Mouse (Mus musculus): ENCODE data around the gene Herpud2.
"Not testable (repeated sequence)": the region's sequence is repeated elsewhere in the genome, so short reads cannot be mapped to it uniquely, and the experiment has no call there.

Gene Herpud2

GRCm38 (mm10) chr9:25150791-25151610 lies 619 bp downstream of the Herpud2 start:
- in situ Hi-C loops (cut with MboI; ENCODE audit: low sequenced_read_pairs): loop anchor here (25.0 kb wide), 1 partner anchor 436 kb away; no protein-coding TSS in a partner anchor

- in situ Hi-C loops (cut with MboI; ENCODE audit: low sequenced_read_pairs): no loop called here
Observed at GRCm38 (mm10) chr9:25148767-25149166, 2.9 kb downstream of the Herpud2 start.

GRCm38 (mm10) chr9:25145925-25146324 lies 5.7 kb downstream of the Herpud2 start:
- in situ Hi-C loops (cut with MboI; ENCODE audit: low sequenced_read_pairs): no loop called here

- in situ Hi-C loops (cut with MboI; ENCODE audit: low sequenced_read_pairs): no loop called here
Observed at GRCm38 (mm10) chr9:25143950-25144349, 7.7 kb downstream of the Herpud2 start.

GRCm38 (mm10) chr9:25142988-25143387 lies 8.6 kb downstream of the Herpud2 start:
- in situ Hi-C loops (cut with MboI; ENCODE audit: low sequenced_read_pairs): no loop called here

GRCm38 (mm10) chr9:25142041-25142440 lies 9.6 kb downstream of the Herpud2 start:
- in situ Hi-C loops (cut with MboI; ENCODE audit: low sequenced_read_pairs): no loop called here

GRCm38 (mm10) chr9:25140330-25140729 lies 11.3 kb downstream of the Herpud2 start:
- in situ Hi-C loops (cut with MboI; ENCODE audit: low sequenced_read_pairs): no loop called here

GRCm38 (mm10) chr9:25138900-25139299 lies 12.7 kb downstream of the Herpud2 start:
- in situ Hi-C loops (cut with MboI; ENCODE audit: low sequenced_read_pairs): no loop called here

- in situ Hi-C loops (cut with MboI; ENCODE audit: low sequenced_read_pairs): no loop called here
Observed at GRCm38 (mm10) chr9:25132920-25133319, 18.7 kb downstream of the Herpud2 start.

GRCm38 (mm10) chr9:25132253-25132652 lies 19.4 kb downstream of the Herpud2 start:
- in situ Hi-C loops (cut with MboI; ENCODE audit: low sequenced_read_pairs): no loop called here

GRCm38 (mm10) chr9:25124048-25124447 lies 27.6 kb downstream of the Herpud2 start:
- in situ Hi-C loops (cut with MboI; ENCODE audit: low sequenced_read_pairs): no loop called here

GRCm38 (mm10) chr9:25123590-25123989 lies 28.0 kb downstream of the Herpud2 start:
- in situ Hi-C loops (cut with MboI; ENCODE audit: low sequenced_read_pairs): not testable (repeated sequence)

GRCm38 (mm10) chr9:25104638-25105037 lies 47.0 kb downstream of the Herpud2 start:
- in situ Hi-C loops (cut with MboI; ENCODE audit: low sequenced_read_pairs): no loop called here

- in situ Hi-C loops (cut with MboI; ENCODE audit: low sequenced_read_pairs): no loop called here
Observed at GRCm38 (mm10) chr9:25102881-25103280, 48.7 kb downstream of the Herpud2 start.

GRCm38 (mm10) chr9:25090853-25091252 lies 60.8 kb downstream of the Herpud2 start:
- in situ Hi-C loops (cut with MboI; ENCODE audit: low sequenced_read_pairs): no loop called here

GRCm38 (mm10) chr9:25089122-25089521 lies 62.5 kb downstream of the Herpud2 start, which contains the start of gene Gm10181:
Gm10181 (plus strand) TSS chr9:25089422.
- in situ Hi-C loops (cut with MboI; ENCODE audit: low sequenced_read_pairs): no loop called here

- in situ Hi-C loops (cut with MboI; ENCODE audit: low sequenced_read_pairs): no loop called here
Observed at GRCm38 (mm10) chr9:25076505-25076904, 75.1 kb downstream of the Herpud2 start.

- in situ Hi-C loops (cut with MboI; ENCODE audit: low sequenced_read_pairs): no loop called here
Observed at GRCm38 (mm10) chr9:25075977-25076376, 75.6 kb downstream of the Herpud2 start.

- in situ Hi-C loops (cut with MboI; ENCODE audit: low sequenced_read_pairs): no loop called here
Observed at GRCm38 (mm10) chr9:25072666-25073065, 79.0 kb downstream of the Herpud2 start.

GRCm38 (mm10) chr9:25058726-25059125 lies 92.9 kb downstream of the Herpud2 start:
- in situ Hi-C loops (cut with MboI; ENCODE audit: low sequenced_read_pairs): no loop called here

Data from CH12F3 (cell line).